Mouse (Mus musculus): ENCODE measurements around the gene Map4k2.

- TF ChIP-seq CTCF (IDR thresholded peaks at IDR 0.05; ENCODE audit: low read depth) (no peak), EP300 (optimal IDR thresholded peaks at IDR 0.05) (no peak)
Observed at GRCm38 (mm10) chr19:6385821-6386220, 44.9 kb downstream of the Map4k2 start.

Data from stomach, postnatal 0 days (tissue).